Mouse (Mus musculus): ENCODE measurements at regions not wholly inside any gene's neighbourhood (a gene's known extent, or its start where the extent isn't known, plus 50 kb on each side); places are given as distances from the start of the nearest gene placed in this dataset.

DNA sequence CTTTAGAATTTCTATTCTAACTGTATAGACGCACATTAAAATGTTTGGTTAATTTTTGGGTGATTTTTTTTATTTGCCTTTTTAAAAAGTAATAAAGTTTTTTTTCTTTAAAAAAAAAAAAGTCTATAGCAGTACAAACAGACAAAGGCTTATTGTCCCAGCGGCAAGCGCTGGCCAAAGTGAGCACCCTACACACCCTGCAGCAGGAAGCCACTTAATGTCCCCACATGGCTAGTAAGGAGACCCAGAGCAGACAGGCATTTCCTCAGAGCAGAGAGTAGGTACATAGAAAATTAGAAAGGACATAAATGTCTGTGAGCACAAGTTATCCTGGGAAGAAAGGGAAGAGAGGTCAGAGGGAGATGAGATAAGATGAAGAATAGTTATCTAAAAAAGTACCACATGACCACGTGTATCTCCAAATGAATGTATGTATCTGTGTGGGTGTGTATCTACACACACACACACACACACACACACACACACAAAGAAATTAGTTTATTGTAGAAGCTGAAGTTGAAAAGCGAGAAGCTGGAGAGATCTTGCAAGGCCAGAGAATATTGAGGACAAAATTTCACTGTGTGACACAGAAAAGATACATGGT, 50.7 kb upstream of the Gadd45a start:
- TF ChIP-seq CTCF (IDR thresholded peaks at IDR 0.05; ENCODE audit: extremely low read depth, insufficient read depth, insufficient read length, insufficient replicate concordance): no peak
- no peak for TF ChIP-seq POLR2A (IDR thresholded peaks at IDR 0.05; ENCODE audit: low read depth, low read length)
